Mouse (Mus musculus) testis, adult 2 months (tissue): ENCODE results near the gene Astn2.

Experiments used
- CTCF ChIP-seq: fragments of 200-500 bp; IDR thresholded peaks from 2 replicates; pipeline ENCODE4 v1.5.1; 2012; ENCODE audit warnings: low read depth, mild to moderate bottlenecking, inconsistent platforms, low read length, moderate library complexity; ENCODE audit not compliant: control insufficient read depth, insufficient read depth, insufficient replicate concordance
- POLR2A ChIP-seq: fragments of 200-500 bp; IDR thresholded peaks from 2 replicates; pipeline ENCODE4 v1.6.1; 2012; ENCODE audit warnings: low read depth, mild to moderate bottlenecking, inconsistent platforms, low read length, moderate library complexity; ENCODE audit not compliant: control insufficient read depth

GRCm38 (mm10) chr4:65506870-65507269 is 897.5 kb downstream of the Astn2 start:
- no peak for TF ChIP-seq POLR2A
- no peak for TF ChIP-seq CTCF
